Mouse (Mus musculus) bone marrow macrophage, adult 2 months (primary cell): ENCODE data around the gene Atp2b1.
"Not testable (repeated sequence)": the region's sequence is repeated elsewhere in the genome, so short reads cannot be mapped to it uniquely, and the experiment has no call there.

Source experiments
- CTCF ChIP-seq: IDR thresholded peaks from 2 replicates; pipeline ENCODE4 v1.5.1; 2012; ENCODE audit warnings: low read depth, mild to moderate bottlenecking, low read length, moderate library complexity
- POLR2A ChIP-seq: IDR thresholded peaks from 2 replicates; pipeline ENCODE4 v1.6.1; 2012; ENCODE audit warnings: mild to moderate bottlenecking, low read depth, low read length, borderline replicate concordance

DNA sequence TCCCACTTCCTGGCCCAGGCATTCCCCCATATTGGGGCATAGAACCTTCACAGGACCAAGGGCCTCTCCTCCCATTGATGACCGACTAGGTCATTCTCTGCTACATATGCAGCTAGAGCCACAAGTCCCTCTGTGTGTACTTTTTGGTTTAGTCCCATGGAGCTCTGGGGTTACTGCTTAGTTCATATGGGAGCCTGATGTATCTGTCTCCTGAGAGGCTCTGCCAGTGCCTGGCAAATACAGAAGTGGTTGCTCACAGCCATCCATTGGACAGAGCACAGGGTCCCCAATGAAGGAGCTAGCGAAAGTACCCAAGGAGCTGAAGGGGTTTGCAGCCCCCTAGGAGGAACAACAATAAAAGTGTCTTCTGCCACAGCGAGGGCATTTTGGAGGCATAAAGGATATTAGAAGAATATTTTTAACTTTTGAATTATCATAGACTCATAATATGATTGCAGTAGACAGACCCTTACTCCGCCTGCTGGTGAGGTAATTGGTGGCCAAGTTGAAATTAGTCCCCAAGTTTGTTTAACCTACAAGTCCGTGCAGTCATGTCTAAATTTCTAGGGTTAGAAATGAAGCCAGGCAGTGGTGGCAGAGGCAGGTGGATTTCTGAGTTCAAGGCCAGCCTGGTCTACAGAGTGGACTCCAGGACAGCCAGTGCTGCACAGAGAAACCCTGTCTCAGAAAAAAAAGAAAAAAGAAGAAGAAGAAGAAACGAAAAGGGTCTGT, 81.0 kb downstream of the Atp2b1 start:
- not testable (repeated sequence) for TF ChIP-seq POLR2A, CTCF
